Mouse (Mus musculus) spleen, postnatal 14 days (tissue): Measurements from ENCODE around the gene Dnm3.

Experiments
- DNase-seq, 2 experiments: peaks; one replicate each; pipeline ENCODE4 v3.0.0; 2021 to 2022; ENCODE audit warnings: low spot score in 2 of 2

Dnm3 gene

GRCm38 (mm10) chr1:162109437-162109813 is 368.4 kb downstream of the Dnm3 start:
- no peak for DNase-seq

DNA sequence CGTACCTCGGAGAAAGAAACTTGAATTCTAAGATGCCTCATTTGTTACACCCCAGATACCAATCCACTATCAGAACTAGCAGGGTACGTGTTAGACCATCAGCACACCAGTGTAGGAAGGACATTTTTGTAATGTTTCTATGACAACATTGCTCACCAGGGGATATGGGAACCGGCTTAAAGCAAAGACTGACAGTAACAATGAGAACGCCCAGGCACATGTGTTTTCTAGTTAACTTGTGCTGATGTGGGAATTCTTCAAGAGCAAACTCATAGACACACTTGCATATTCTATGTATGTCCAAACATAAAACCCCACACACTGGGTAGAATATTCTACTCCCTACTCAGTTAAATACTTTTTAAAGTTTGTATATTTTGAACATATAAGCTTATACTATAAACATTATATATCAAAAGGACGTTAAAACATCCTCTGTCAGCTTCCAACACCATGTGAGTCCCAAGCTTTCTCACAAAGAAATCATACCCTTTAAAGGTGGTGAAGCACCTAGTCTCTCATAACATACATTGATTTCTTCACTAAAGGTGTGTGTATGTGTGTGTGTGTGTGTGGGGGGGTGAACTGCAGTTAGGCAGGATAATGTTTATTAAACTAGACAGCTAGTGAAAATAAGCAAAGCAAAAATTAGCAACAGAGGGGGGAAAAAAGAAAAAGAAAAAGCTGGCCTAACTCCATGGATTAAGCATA is 369.0 kb downstream of the Dnm3 start:
- no peak for DNase-seq

- no peak for DNase-seq
Observed at GRCm38 (mm10) chr1:162108181-162108671, 369.6 kb downstream of the Dnm3 start.

DNA sequence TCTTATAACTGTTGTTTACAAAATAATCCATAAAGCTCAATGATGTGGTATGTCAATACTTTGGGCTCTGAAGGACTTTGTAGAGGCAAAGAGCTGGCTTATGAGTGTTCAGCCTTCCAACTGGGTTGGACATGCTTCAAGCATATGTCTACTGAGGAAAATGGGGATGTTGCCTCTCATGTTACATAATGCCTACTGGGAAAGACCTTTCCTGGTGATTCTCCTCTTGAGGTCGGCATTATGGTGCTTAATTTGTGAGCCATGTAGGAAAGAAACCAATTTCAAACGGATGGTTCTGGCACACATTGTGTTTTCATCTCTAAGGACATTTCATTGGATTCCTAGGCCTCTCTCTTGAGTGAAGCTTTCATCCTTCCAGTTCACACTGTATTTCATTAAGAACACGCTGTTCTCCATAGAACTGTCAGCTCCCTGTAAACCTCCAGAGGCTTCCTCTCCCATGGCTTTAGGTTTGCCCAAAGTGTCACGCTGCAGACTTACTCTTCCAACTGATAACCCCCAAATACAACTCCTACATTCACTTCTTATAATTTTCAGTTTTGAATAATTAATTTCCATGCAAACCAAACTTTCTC is 370.7 kb downstream of the Dnm3 start:
- no peak for DNase-seq

DNA sequence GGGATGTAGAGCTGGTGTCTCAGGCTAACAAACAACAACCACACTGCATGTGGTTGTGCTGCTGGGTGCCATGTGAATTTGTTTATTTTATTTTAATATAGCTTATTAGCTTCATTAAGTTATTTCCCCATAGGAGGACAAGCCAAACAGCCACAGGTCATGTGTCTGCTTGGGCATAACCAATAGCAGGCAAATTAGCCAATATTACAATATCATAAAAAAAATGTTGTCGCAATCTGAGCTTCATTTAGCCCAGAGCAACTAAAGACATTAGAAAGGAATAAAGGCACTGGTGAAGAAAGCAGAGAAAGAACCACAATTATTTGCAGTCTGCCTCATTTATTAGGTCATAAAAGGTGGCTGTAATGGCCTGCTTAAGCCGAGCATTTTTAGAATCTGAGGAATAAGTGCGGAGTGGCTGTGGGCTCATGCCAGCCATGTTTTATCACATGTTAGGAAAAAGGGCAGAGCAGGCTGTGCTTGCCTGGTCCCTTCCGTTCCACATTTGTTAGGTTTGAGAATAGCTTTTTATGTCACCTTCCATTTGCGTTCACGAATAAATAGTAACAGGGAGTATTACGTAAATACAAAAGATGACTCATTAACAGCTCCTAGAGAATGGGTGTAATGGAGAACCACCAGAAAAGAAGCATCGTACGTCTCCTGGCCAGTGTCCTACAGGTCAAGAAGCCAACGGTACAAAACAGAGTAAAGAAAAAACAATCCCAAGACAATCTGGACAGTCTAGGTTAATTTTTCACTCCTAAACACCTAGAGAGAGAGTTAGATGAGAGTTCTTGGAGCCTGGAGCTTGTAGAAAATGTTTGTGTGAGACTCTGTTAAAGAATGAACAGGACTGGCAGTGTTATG is 376.6 kb downstream of the Dnm3 start:
- DNase-seq = no peak

DNA sequence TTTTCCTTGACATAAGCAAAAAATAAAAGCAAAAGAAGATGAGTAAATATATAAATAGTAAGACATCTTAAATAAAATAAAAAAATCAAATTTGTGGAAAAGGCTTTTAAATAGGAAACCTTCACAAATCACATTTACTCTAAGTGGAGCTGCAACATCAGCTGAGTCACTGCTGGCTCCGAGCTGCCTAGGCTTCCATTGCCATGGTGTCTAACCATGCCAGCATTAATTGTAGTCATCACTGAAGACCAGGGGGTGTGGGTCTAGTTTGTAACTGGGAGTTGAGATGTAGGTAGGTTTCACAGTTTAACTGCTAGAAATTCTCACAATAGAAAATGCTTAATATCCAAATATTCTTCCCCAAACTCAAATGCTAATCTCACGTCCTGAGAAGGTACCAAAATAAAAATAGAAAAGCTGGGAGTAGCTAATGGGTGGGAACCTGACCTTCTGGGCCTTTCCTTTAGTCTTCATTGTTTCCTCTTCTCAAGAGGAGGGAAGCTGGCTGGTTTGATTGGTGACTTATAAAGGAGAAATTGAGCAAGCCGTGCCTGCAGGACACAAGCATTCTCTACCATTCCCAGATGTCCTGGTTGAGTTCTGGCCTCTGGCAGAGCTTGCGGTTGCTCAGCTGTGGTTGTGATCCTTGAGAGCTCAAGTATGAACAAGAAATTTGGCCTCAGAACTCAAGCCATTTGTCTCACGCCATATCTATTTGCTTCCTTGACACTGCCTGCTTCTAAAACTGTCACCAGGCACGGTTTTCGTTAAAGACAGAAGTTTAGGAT is 377.6 kb downstream of the Dnm3 start:
- no peak for DNase-seq

DNA sequence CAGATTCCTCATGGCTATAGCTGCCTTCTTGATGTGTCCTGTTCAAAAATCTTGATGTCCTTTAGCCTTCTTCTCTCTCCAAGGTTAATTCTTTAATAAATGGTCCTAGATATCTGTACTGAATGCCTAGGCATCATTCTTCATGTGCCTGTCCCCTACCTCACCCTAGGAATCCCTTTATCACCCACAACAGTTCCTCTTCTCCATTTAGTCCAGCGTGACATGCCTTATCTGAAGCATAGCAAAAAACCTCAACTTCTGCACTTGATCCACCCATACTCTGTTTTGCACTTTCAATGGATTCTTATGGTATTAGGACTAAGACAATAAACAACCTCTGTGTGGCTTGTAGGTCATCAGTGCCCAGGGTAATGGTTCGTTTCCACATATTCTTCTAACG is 378.6 kb downstream of the Dnm3 start:
- no peak for DNase-seq

DNA sequence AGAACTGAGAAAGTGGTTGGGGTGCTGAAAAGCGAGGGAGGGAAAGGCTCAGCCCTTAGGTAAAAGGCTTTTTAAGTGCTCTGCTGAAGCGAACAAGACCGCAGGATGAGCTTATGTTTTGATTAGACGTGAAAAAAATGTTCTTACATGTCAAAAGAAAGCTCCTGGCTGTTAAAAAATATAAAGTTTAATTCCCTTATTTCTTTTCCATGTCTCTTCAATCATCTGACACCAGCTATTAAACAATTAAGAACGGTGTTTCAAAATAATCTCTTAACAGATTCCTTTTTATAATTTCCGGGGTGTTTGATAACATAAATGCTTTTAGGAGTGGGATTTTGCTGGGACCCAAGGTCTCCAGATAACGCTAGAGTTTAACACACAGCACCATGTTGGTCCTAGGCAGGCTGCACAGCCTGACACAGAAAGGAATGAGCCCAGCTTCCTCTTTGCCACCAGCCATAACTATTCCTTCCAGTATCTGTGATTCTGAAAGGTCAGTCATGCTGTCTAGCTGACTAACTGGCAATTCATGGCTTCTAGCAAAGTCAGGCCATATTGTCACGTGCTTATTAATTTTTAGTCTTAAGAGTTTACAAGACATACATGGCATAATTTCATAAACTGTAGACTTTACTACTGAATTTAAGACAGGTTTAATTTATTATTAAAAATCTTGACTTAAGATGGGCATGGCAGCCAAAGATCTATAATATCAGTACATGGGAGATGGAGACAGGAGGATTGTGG is 383.1 kb downstream of the Dnm3 start:
- no peak for DNase-seq

DNA sequence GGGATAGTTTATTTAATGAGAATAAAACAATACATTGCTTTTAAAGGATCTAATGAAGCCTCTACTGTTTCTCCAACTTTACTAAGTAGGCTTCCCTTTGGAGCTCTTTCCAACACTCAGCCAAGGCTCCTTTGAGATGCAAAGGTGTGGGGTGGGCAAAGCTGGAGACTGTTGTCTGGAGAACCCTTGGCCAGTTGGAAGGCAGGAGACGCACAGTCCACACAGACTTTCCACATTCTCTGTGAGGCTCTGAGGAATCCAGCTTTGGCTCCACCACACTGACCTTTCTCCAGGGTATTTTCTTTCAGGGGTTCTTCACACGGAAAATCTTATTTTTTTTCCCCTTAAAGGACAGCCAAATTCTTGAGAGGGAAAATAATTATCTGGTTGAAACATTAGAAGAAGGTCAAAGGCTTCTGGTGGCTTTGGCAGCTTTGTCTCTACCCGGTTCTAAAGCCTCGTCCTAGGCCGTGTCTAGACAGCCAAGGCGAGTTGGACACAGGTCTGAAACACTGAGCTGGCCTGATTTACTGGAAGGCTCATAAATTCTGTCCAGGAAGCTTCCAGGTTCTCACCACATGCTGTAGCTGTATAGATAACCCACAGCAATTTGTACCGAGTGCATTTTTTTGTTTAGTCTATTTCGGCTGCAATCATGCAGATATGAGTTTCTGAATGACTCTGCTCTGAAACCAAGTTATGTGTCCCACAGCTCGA is 383.9 kb downstream of the Dnm3 start:
- no peak for DNase-seq

DNA sequence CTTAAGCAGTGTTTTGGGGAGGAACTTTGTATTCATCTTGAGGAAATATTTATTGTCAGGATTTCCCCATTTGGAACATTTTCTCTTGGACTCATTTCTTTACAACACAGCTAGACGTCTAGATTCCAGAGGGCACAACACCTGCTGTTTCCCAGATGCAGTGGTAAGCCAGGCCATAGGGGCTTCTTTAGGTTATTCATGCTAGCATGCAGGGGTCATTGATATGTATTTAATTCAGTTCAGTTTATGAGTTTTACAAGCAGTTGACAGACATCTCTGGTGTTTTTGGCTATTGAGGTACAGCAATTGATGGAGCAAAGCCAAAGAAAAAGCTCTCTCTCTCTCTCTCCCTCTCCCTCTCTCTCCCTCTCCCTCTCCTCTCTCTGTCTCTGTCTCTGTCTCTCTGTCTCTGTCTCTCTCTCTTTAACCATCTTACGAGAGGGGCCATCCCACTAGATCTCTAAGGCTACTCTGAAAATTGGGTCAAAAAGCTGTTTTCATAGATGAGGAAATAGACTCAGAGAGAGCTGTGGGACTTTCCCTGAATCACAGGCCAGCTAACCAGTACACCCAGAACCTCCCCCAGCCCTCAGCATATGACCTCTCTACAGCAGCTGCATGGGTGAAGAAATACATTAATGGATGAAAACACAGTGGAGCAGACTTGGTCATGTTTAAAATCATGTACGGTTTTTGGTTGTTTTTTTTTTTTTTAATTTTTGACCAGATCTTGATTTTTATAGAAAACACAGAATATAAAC is 384.8 kb downstream of the Dnm3 start:
- DNase-seq = no peak

GRCm38 (mm10) chr1:162092401-162092800 is 385.4 kb downstream of the Dnm3 start:
- no peak for DNase-seq

GRCm38 (mm10) chr1:162083886-162084478 is 393.9 kb downstream of the Dnm3 start:
- no peak for DNase-seq

GRCm38 (mm10) chr1:162083354-162083753 is 394.5 kb downstream of the Dnm3 start:
- DNase-seq = no peak

GRCm38 (mm10) chr1:162082711-162083110 is 395.1 kb downstream of the Dnm3 start:
- no peak for DNase-seq

DNA sequence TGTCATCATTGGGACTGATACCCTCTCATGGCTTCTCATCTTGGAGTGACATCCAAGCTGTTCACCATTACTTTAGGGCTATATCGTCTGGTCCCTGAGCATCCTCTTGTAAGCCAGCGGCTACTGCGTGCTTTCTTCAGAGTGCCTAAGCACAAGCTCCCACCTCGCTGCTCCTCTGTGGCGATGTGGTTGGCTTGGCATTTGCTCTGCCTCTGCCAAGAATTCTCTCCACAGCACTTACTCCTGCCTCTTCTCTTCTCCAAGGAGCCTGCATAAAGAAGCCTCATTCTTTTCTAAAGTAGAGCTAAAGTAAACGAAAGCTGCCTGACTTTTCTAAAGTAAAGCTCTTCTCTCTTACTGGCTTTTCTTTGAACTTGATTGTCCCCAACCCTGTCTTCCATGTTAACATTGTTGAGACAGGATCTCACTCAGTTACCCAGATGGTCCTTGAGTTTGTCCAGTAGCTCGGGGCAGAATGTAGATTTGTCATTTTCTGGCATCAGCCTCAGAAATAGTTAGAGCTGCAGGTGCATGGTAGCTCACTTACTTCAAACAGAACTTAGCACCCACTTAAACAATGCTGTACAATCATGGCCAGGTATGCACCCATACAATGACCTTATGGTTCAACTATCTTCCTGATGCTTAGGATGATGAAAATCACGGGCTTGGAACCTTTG is 396.0 kb downstream of the Dnm3 start:
- no peak for DNase-seq

DNA sequence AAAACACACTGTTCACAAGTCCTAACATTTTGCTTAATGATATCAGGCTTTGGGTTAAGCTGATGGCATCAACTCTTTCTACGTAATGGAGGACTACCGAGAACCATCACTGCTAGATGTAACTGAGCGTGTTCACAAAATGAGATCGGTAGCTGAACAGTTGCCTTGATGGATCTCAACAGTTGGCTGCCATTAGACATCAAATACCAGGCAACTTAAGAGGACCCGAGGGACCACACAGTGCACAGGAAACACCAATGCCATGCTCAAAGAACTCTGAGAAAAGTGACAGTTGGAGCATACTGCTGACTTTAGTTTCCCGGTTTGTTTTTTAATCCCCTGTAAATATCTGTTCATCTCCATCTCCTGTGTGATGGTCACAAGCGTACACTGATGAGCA is 397.8 kb downstream of the Dnm3 start:
- DNase-seq = no peak

- DNase-seq = no peak
Observed at GRCm38 (mm10) chr1:162077454-162077853, 400.4 kb downstream of the Dnm3 start.

- DNase-seq = no peak
Observed at GRCm38 (mm10) chr1:162076581-162077001, 401.2 kb downstream of the Dnm3 start.

DNA sequence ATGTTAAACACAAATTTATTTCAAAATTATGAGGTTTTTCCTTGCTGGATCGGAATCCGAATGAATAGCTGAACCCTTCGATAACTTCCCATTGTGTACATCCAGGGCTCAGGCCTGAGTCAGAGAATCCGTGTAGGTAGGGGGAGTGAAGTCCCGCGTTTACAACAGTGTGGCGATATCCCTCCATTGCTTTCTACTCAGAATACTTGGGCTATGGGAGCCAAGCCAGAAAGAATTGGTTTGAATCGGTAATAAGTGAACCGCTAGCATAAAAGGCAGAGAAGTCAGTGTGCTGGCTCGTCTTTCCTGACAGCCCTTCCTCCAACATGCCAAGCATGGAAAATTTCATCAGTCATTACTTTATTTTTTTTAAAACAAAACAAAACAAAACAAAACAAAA is 402.0 kb downstream of the Dnm3 start:
- DNase-seq = no peak
